Mouse (Mus musculus): ENCODE data around the gene Gm9844.

DNA sequence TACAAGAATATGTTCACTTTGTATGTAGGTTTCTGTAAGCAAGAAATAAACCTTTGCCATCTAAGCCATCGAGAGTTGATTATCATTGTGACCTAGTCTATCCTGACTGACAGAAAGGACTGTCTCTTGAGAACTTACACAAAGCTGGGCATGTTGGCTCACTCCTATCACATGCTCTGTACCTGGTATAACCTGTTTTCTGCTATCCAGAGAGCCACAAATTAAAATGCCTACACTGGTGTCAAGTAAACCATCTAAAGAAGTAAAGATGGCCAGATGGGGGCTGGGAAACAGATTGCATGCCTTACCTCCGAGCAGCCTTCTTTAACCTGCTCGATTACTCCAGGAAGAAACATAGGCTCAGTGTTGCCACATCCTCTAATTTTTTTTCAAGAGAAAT is 15.6 kb downstream of the Gm9844 start:
- TF ChIP-seq CTCF (IDR thresholded peaks at IDR 0.05; ENCODE audit: low read depth) = no peak
- TF ChIP-seq EP300 (IDR thresholded peaks at IDR 0.05; ENCODE audit: low read depth) = no peak
